Mouse (Mus musculus) MEL (cell line): ENCODE results near the gene Pcbp3. TPM values are rescaled to one million over a fixed set of nuclear protein-coding genes. Genes with fewer than 3 reads are reported as not detected.

ENCODE experiments used
- DNase-seq: peaks from one replicate; pipeline ENCODE4 v3.0.0; 2011; ENCODE audit warnings: low read depth, low spot score
- H3K27ac ChIP-seq: 2 replicates; pipeline ENCODE4 v1.5.1; 2012; ENCODE audit warnings: low read depth, mild to moderate bottlenecking, control low read depth, low read length, moderate library complexity; ENCODE audit not compliant: control insufficient read depth
- H3K27me3 ChIP-seq, 2 experiments: fragments of 150-350 bp in 1 of 2; sonication (generic) in 1 of 2; 2 replicates each; pipeline ENCODE4 v1.6.1; 2012; ENCODE audit warnings: low read length in 2 of 2, mild to moderate bottlenecking in 2 of 2, improper control_type of control experiment in 1 of 2, moderate library complexity in 1 of 2; ENCODE audit not compliant: insufficient read depth in 2 of 2, control insufficient read depth in 1 of 2
- H3K36me3 ChIP-seq, 2 experiments: 2 replicates each; pipeline ENCODE4 v1.6.1; 2012 to 2014; ENCODE audit warnings: low read length in 2 of 2, improper control_type of control experiment in 1 of 2, inconsistent platforms in 1 of 2, mild to moderate bottlenecking in 1 of 2; ENCODE audit not compliant: insufficient read depth in 2 of 2, control insufficient read depth in 1 of 2
- H3K4me1 ChIP-seq, 2 experiments: fragments of 150-350 bp in 1 of 2; sonication (generic) in 1 of 2; 2 replicates each; pipeline ENCODE4 v1.6.1; 2012; ENCODE audit warnings: low read length in 2 of 2, improper control_type of control experiment in 1 of 2, mild to moderate bottlenecking in 1 of 2; ENCODE audit not compliant: insufficient read depth in 2 of 2, control insufficient read depth in 1 of 2
- H3K4me3 ChIP-seq, 2 experiments: fragments of 150-350 bp in 1 of 2; sonication (generic) in 1 of 2; 2 replicates each; pipeline ENCODE4 v1.5.1; 2012; ENCODE audit warnings: low read depth in 2 of 2, low read length in 2 of 2, mild to moderate bottlenecking in 2 of 2, moderate library complexity in 2 of 2, control low read depth in 1 of 2, improper control_type of control experiment in 1 of 2; ENCODE audit not compliant: control insufficient read depth in 1 of 2, insufficient read depth in 1 of 2
- H3K79me2 ChIP-seq: 2 replicates; pipeline ENCODE4 v1.6.1; 2012; ENCODE audit warnings: mild to moderate bottlenecking, low read length, moderate library complexity; ENCODE audit not compliant: control insufficient read depth, poor library complexity, insufficient read depth
- H3K9ac ChIP-seq: 2 replicates; pipeline ENCODE4 v1.6.1; 2012; ENCODE audit warnings: low read depth, mild to moderate bottlenecking, control low read depth, low read length, moderate library complexity; ENCODE audit not compliant: control insufficient read depth, poor library complexity, severe bottlenecking
- H3K9me3 ChIP-seq: fragments of 150-350 bp; sonication (generic); replicated peaks from 2 replicates; pipeline ENCODE4 v1.6.1; 2012; ENCODE audit warnings: mild to moderate bottlenecking, low read length, improper control_type of control experiment, moderate library complexity; ENCODE audit not compliant: insufficient read depth
- CTCF ChIP-seq, 3 experiments: IDR thresholded peaks in 2 of 3; conservative IDR thresholded peaks in 1 of 3; 2 replicates each; pipeline ENCODE4 v1.5.1; 2011 to 2012; ENCODE audit warnings: low read length in 3 of 3, low read depth in 2 of 3, mild to moderate bottlenecking in 2 of 3, improper control_type of control experiment in 1 of 3, inconsistent platforms in 1 of 3, mixed read lengths in 1 of 3, moderate library complexity in 1 of 3; ENCODE audit not compliant: control insufficient read depth in 1 of 3, insufficient read depth in 1 of 3, poor library complexity in 1 of 3, severe bottlenecking in 1 of 3
- E2F4 ChIP-seq: IDR thresholded peaks from 2 replicates; pipeline ENCODE4 v1.6.1; 2011; ENCODE audit warnings: low read depth, low read length, improper control_type of control experiment, borderline replicate concordance
- EP300 ChIP-seq, 2 experiments: IDR thresholded peaks; 2 replicates each; pipeline ENCODE4 v1.6.1; 2011; ENCODE audit warnings: improper control_type of control experiment in 2 of 2, low read length in 2 of 2, low read depth in 1 of 2, mild to moderate bottlenecking in 1 of 2
- JUND ChIP-seq: IDR thresholded peaks from 2 replicates; pipeline ENCODE4 v1.6.1; 2011; ENCODE audit warnings: low read depth, mild to moderate bottlenecking, improper control_type of control experiment, low read length
- MAX ChIP-seq: IDR thresholded peaks from 2 replicates; pipeline ENCODE4 v1.6.1; 2011; ENCODE audit warnings: low read length, improper control_type of control experiment
- MAZ ChIP-seq: IDR thresholded peaks from 2 replicates; pipeline ENCODE4 v1.6.1; 2012; ENCODE audit warnings: low read depth, mild to moderate bottlenecking, inconsistent platforms, low read length, improper control_type of control experiment
- MYC ChIP-seq: IDR thresholded peaks from 2 replicates; pipeline ENCODE4 v1.6.1; 2011; ENCODE audit warnings: low read depth, mild to moderate bottlenecking, low read length, improper control_type of control experiment, moderate library complexity
- NELFE ChIP-seq: IDR thresholded peaks from 2 replicates; pipeline ENCODE4 v1.6.1; 2011; ENCODE audit warnings: low read depth, low read length, improper control_type of control experiment
- POLR2A ChIP-seq, 2 experiments: IDR thresholded peaks; 2 replicates each; pipeline ENCODE4 v1.6.1; 2011 to 2012; ENCODE audit warnings: low read length in 2 of 2, mild to moderate bottlenecking in 2 of 2, control low read depth in 1 of 2, improper control_type of control experiment in 1 of 2, low read depth in 1 of 2, moderate library complexity in 1 of 2; ENCODE audit not compliant: control insufficient read depth in 1 of 2, insufficient read depth in 1 of 2, poor library complexity in 1 of 2
- RAD21 ChIP-seq: IDR thresholded peaks from 2 replicates; pipeline ENCODE4 v1.6.1; 2011; ENCODE audit warnings: mild to moderate bottlenecking, low read depth, low read length, improper control_type of control experiment
- SMC3 ChIP-seq: IDR thresholded peaks from 2 replicates; pipeline ENCODE4 v1.6.1; 2011; ENCODE audit warnings: low read depth, low read length, improper control_type of control experiment
- TBP ChIP-seq: IDR thresholded peaks from 2 replicates; pipeline ENCODE4 v1.8.0; 2011; ENCODE audit warnings: low read depth, low read length, improper control_type of control experiment
- ZNF384 ChIP-seq: IDR thresholded peaks from 2 replicates; pipeline ENCODE4 v1.6.1; 2012; ENCODE audit warnings: low read depth, mild to moderate bottlenecking, inconsistent platforms, low read length, improper control_type of control experiment
- polyA plus RNA-seq, 2 experiments: library from polyadenylated mRNA; stranded (reverse) in 1 of 2; unstranded in 1 of 2; fragments of >175 nt in 1 of 2; fragments of >200 nt in 1 of 2; gene quantifications; 2 replicates each; pipeline versions ENCODE4 v1.2.1 to v1.2.4; 2012; ENCODE audit warnings: low replicate concordance in 2 of 2, low read depth in 1 of 2; ENCODE audit not compliant: insufficient read length in 2 of 2, insufficient read depth in 1 of 2, missing spikeins in 1 of 2
- total RNA-seq: library from RNA; depleted of rRNA; stranded (reverse); fragments of 300-350 nt; gene quantifications from 2 replicates; pipeline ENCODE4 v1.2.3, GENCODE M21; 2012

The Pcbp3 gene
- total and polyA plus RNA-seq, 3 experiments: 1.1 to 3.3 TPM; not detected in 1

DNA sequence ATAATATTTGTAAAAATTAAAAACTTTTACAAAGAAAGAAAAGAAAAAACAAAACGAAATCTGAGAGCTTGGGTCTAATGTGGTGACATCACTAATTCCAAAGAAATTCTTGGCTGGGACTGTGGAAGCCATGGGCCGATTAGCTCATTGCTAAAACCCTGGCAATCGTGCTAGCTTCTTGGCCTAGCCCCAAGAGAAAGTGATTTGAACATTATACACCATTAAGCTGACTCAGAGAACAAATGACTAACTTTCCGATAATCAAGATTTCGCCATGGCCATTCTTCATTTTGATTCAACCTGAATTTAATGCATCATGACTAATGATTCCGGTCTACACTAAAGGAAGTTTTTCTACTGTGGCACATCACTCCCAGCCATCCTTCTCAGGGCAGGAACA is 30.6 kb downstream of the Pcbp3 start:
- H3K36me3 ChIP-seq: no peaks in the 10 kb centered on the region
- no peaks in the 10 kb centered on the region for H3K79me2 ChIP-seq
- TF ChIP-seq RAD21 (no peak), CTCF (IDR thresholded peaks at IDR 0.05 in 2 of 3, conservative IDR thresholded peaks at IDR 0.05 in 1 of 3; ENCODE audit: control insufficient read depth in 1 of 3, insufficient read depth in 1 of 3, low read depth in 2 of 3, low read length in 3 of 3, poor library complexity in 1 of 3, severe bottlenecking in 1 of 3) (no peak), TBP (no peak), ZNF384 (no peak), SMC3 (no peak), E2F4 (no peak), JUND (no peak), MAX (no peak), MAZ (no peak), MYC (no peak)
- no peak overlapping the region for H3K9ac ChIP-seq
- peaks cover 5 to 6% of the 10 kb centered on the region in 2 experiments for H3K27me3 ChIP-seq
- no peak overlapping the region for H3K27ac ChIP-seq
- no peaks in the 10 kb centered on the region for H3K4me1 ChIP-seq
- no peak overlapping the region for H3K4me3 ChIP-seq
- DNase-seq: no peak
- H3K9me3 ChIP-seq: no peaks in the 10 kb centered on the region

DNA sequence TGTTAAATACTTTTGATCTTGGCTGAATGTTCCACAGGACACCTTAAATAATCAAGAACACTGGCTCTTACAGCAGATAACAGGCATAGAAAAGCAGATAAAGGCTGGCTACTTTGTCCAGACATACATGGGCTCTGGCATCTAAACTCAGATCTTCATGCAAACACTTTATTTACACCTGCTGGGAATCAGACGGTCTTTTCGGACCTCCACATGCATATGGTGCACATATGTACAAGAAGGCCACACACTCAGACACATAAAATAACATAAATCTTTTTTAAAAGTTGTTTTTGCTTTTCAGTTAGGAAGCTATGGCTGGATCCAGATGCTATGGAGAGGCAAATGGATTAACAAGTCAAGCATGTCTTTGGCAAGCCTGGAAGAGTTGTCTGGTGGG is 37.2 kb downstream of the Pcbp3 start:
- H3K36me3 ChIP-seq: no peaks in the 10 kb centered on the region
- H3K27me3 ChIP-seq: peaks cover 0 to 5% of the 10 kb centered on the region in 2 experiments; a peak in 3 of 4 replicates
- H3K27ac ChIP-seq: no peak overlapping the region
- no peak overlapping the region for H3K4me3 ChIP-seq
- H3K4me1 ChIP-seq: no peaks in the 10 kb centered on the region
- no peaks in the 10 kb centered on the region for H3K9me3 ChIP-seq
- TF ChIP-seq E2F4: no peak
- H3K79me2 ChIP-seq: no peaks in the 10 kb centered on the region
- H3K9ac ChIP-seq: no peak overlapping the region
- DNase-seq: no peak

- Histone ChIP-seq H3K79me2 (no peaks in the 10 kb centered on the region), H3K27ac (no peak overlapping the region), H3K36me3 (no peaks in the 10 kb centered on the region), H3K9ac (no peak overlapping the region), H3K27me3 (peaks cover 0 to 2% of the 10 kb centered on the region in 2 experiments; a peak in 2 of 4 replicates), H3K4me3 (no peak overlapping the region), H3K4me1 (no peaks in the 10 kb centered on the region), H3K9me3 (no peaks in the 10 kb centered on the region)
- TF ChIP-seq ZNF384 (no peak), POLR2A (IDR thresholded peaks at IDR 0.05; ENCODE audit: control insufficient read depth in 1 of 2, insufficient read depth in 1 of 2, low read depth in 1 of 2, low read length in 2 of 2, poor library complexity in 1 of 2) (no peak), EP300 (IDR thresholded peaks at IDR 0.05; ENCODE audit: low read depth in 1 of 2, low read length in 2 of 2) (no peak), NELFE (no peak)
- no peak for DNase-seq
Observed at GRCm38 (mm10) chr10:76918086-76918485, 43.6 kb downstream of the Pcbp3 start.
